Mouse (Mus musculus) stomach, embryonic 14.5 days (tissue): ENCODE results near the gene Mcrip2. TPM values are rescaled to one million over a fixed set of nuclear protein-coding genes. Genes with fewer than 3 reads are reported as not detected.

Experiments used
- ATAC-seq: fragments of 200-750 bp; cut with Nextera tagmentation; 2 replicates; pipeline ENCODE4 v1.8.0; 2017; ENCODE audit warnings: low read depth, moderate TSS enrichment; ENCODE audit not compliant: insufficient number of reproducible peaks, insufficient read depth, low FRiP score
- H3K27ac ChIP-seq: fragments of 300-500 bp; sonication (generic); 2 replicates; pipeline ENCODE4 v1.5.1; 2014; ENCODE audit warnings: mild to moderate bottlenecking, low read length, moderate library complexity, mixed read lengths
- H3K27me3 ChIP-seq: fragments of 300-500 bp; sonication (generic); 2 replicates; pipeline ENCODE4 v1.6.1; 2014; ENCODE audit warnings: low read length, control low read depth, mixed read lengths; ENCODE audit not compliant: control insufficient read depth, insufficient read depth
- H3K36me3 ChIP-seq: fragments of 300-500 bp; sonication (generic); 2 replicates; pipeline ENCODE4 v1.6.1; 2014; ENCODE audit warnings: mild to moderate bottlenecking, control low read depth, low read length, moderate library complexity, mixed read lengths; ENCODE audit not compliant: control insufficient read depth, insufficient read depth
- H3K4me1 ChIP-seq: fragments of 300-500 bp; sonication (generic); 2 replicates; pipeline ENCODE4 v1.6.1; 2014; ENCODE audit warnings: low read length, control low read depth, mixed read lengths; ENCODE audit not compliant: control insufficient read depth, insufficient read depth
- H3K4me2 ChIP-seq: fragments of 300-500 bp; sonication (generic); replicated peaks from 2 replicates; pipeline ENCODE4 v1.6.1; 2014; ENCODE audit warnings: low read depth, low read length, control low read depth
- H3K4me3 ChIP-seq: fragments of 300-500 bp; sonication (generic); 2 replicates; pipeline ENCODE4 v1.5.1; 2014; ENCODE audit warnings: low read depth, low read length, control low read depth
- H3K9ac ChIP-seq: fragments of 300-500 bp; sonication (generic); replicated peaks from 2 replicates; pipeline ENCODE4 v1.6.1; 2014; ENCODE audit warnings: low read depth, mild to moderate bottlenecking, control low read depth, low read length, moderate library complexity, mixed read lengths
- H3K9me3 ChIP-seq: fragments of 300-500 bp; sonication (generic); 2 replicates; pipeline ENCODE4 v1.6.1; 2016; ENCODE audit warnings: low read depth, low read length, control low read depth; ENCODE audit not compliant: control insufficient read depth
- WGBS: fragments of 180-500 bp; shearing (Covaris S2); extraction: QIAGEN DNeasy Blood & Tissue Kit; methylation state at CpG from one replicate; pipeline ENCODE4 v1.1.7; 2014; 5-methylcytosine and 5-hydroxymethylcytosine counted together
- polyA plus RNA-seq: library from polyadenylated mRNA; unstranded; fragments of >200 nt; fragmentation: Nextera tagmentation; extraction: Ambion mirVana; gene quantifications from 2 replicates; pipeline ENCODE4 v1.2.1, GENCODE M21; 2014

The Mcrip2 gene
- polyA plus RNA-seq, 1 experiment from 2014 or later = 23.3 TPM

- H3K4me3 ChIP-seq = no peak overlapping the region
- no peaks in the 10 kb centered on the region for H3K27me3 ChIP-seq
- WGBS = 89% methylated on average over 19 of the region's 19 CpGs
- no peak for ATAC-seq
- H3K27ac ChIP-seq = no peak overlapping the region
- H3K4me1 ChIP-seq = peaks cover 9% of the 10 kb centered on the region; the same call in 1 of the 2 replicates
- no peak overlapping the region for H3K9ac ChIP-seq
- peaks cover 30% of the 10 kb centered on the region for H3K36me3 ChIP-seq
- no peaks in the 10 kb centered on the region for H3K9me3 ChIP-seq
- no peak overlapping the region for H3K4me2 ChIP-seq
Observed at GRCm38 (mm10) chr17:25878611-25879180, 10.1 kb upstream of the Mcrip2 start.

DNA sequence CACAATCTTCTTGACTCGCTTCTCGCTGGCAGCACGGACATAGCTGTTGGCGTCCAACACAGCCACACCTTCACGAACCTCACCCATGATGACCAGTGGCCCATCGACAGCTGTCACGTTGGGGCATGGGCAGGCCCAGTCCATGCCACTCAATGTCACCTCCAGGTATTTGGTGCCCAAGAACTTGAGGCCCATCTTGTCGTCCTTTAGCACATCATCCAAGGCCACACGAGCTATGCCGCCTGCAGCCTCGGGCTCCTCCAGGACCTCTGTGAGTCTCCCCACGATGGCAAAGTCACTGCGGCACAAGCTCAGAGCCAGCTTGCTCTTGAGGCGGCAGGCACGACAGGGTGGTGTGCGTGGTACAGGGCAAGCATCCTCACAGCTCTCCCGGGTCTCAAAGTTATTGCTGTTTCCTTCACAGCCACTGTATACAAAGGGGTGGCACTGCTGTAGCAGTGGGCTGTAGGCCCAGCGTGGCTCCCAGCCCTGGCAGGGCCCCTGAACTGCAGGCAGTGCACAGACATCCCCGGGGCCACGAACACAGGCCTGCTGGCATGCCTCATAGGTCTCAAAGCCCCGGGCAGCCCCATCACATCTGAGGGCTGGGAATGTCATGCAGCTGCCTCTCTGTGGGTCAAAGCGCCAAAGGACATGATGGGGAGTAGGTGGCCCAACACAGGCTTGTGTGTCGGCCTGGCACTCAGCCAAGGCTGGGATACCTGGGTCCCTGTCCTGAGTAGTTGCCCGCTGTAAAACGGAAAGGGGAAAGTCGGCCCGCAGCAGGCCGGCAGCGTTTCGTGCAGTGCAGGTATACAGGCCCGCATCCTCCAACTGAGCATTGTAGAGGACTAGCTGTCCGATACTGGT is 9.4 kb upstream of the Mcrip2 start:
- no peak overlapping the region for H3K4me2 ChIP-seq
- H3K27ac ChIP-seq = no peak overlapping the region
- peaks cover 9% of the 10 kb centered on the region; the same call in 1 of the 2 replicates for H3K4me1 ChIP-seq
- ATAC-seq = no peak
- WGBS = 94% methylated on average over 32 of the region's 32 CpGs
- no peaks in the 10 kb centered on the region for H3K9me3 ChIP-seq
- no peaks in the 10 kb centered on the region for H3K27me3 ChIP-seq
- no peak overlapping the region for H3K4me3 ChIP-seq
- peaks cover 24% of the 10 kb centered on the region for H3K36me3 ChIP-seq
- no peak overlapping the region for H3K9ac ChIP-seq

DNA sequence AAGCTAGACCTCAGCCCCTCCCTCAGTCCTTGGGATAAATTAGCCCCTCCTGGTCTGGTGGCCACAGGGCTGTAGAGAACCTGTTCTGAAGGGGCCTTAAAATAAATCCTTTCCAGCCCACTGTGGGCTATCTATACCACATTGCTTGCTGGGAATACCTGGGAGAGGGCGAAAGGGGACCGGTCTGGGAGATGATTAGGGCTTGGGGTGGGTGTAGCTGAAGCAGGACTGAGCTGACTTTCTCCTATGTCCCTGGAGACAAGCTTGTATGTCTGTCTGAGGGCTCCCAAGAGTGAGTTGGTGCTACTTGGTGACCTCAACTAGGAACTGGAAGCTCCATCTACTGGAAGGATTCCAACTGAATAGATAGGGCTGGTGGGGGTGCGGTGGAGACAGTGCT is 8.5 kb upstream of the Mcrip2 start:
- no peak overlapping the region for H3K4me2 ChIP-seq
- H3K9ac ChIP-seq = no peak overlapping the region
- peaks cover 19% of the 10 kb centered on the region for H3K36me3 ChIP-seq
- H3K4me1 ChIP-seq = peaks cover 9% of the 10 kb centered on the region; the same call in 1 of the 2 replicates
- H3K4me3 ChIP-seq = no peak overlapping the region
- no peaks in the 10 kb centered on the region for H3K27me3 ChIP-seq
- ATAC-seq = no peak
- no peaks in the 10 kb centered on the region for H3K9me3 ChIP-seq
- WGBS = 92% methylated on average over 3 of the region's 3 CpGs
- no peak overlapping the region for H3K27ac ChIP-seq

DNA sequence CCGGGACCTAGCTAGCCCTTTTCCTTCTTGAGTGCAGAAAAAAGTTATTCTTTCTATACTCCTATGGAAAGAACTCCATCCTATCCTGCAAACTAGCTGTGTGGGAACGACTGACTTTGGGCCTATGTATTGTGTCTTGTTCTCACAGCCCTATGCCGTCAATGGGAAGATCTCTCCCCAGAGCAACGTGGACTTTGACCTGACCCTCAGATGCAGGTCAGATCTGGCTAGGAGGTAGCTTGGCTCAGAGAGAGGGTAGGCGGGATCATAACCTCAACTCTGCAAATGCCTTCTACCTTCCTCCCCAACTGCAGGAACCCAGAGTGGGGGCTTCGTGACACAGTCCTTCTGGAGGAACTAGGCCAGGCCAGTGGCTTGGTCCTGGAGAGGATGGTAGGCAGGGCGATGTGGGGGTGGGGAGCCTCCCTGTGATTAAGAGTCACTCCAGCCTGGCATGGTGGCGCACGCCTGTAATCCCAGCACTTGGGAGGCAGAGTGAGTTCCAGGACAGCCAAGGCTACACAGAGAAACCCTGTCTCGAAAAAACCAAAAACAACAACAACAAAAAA is 7.9 kb upstream of the Mcrip2 start:
- Histone ChIP-seq H3K4me1 (peaks cover 9% of the 10 kb centered on the region; the same call in 1 of the 2 replicates), H3K9me3 (no peaks in the 10 kb centered on the region), H3K4me2 (peak overlapping the region; percentile 91), H3K36me3 (peaks cover 16% of the 10 kb centered on the region), H3K27ac (no peak overlapping the region; the same call in 1 of the 2 replicates), H3K4me3 (peak overlapping the region; percentile 70), H3K9ac (0 out of 2 replicates have a peak overlapping the region, but pooled peaks have one; percentile 37), H3K27me3 (no peaks in the 10 kb centered on the region)
- ATAC-seq = no peak
- WGBS = 61% methylated on average over 10 of the region's 10 CpGs

DNA sequence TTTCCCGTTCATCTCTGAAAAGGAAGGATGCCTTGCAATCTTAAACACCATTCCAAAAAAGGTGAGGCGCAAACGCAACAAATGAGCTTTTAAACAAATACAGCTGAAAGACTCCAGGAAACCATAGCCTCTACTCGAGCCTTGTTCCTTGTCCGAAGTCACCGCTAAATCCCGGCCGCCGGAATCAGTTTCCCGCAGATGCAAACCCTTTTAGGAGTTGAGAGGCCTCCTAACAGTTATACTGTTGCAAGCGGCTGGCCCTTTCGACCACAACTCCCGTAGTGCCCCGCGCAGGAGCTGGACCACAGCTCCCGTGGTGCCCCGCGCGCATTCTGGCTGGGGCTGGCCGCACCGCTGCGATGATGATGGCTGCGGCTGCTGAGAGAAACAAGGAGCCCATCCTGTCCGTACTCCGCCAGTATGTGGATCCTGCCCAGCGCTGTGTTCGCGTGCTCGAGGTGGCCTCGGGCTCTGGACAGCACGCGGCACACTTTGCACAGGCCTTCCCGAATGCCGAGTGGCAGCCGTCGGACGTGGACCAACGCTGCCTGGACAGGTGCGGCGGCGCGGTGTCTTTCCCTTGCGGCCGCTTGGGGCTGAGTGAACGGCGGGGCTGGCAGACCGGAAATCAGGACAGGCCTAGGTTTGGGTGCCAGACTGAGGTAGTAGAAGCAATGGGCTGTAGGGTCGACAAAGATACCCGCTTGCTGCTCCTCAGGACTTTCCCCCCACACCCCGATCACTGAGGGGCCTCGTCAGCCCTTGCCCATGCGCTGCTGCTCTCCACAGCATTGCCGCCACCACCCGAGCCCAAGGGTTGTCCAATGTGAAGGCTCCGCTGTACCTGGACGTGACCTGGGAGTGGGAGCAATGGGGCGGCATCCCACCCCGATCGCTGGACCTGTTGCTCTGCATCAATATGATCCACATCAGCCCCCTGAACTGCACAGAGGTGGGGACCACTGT is 6.9 kb upstream of the Mcrip2 start:
- H3K27me3 ChIP-seq = no peaks in the 10 kb centered on the region
- WGBS = 1% methylated on average over 59 of the region's 59 CpGs
- no peaks in the 10 kb centered on the region for H3K9me3 ChIP-seq
- H3K4me2 ChIP-seq = peak overlapping the region; percentile 91
- peak overlapping the region; percentile 94 for H3K27ac ChIP-seq
- ATAC-seq = peak; percentile 94
- H3K4me3 ChIP-seq = peak overlapping the region; percentile 70
- peak overlapping the region; percentile 37 for H3K9ac ChIP-seq
- H3K36me3 ChIP-seq = peaks cover 13% of the 10 kb centered on the region
- H3K4me1 ChIP-seq = peaks cover 9% of the 10 kb centered on the region; the same call in 1 of the 2 replicates

DNA sequence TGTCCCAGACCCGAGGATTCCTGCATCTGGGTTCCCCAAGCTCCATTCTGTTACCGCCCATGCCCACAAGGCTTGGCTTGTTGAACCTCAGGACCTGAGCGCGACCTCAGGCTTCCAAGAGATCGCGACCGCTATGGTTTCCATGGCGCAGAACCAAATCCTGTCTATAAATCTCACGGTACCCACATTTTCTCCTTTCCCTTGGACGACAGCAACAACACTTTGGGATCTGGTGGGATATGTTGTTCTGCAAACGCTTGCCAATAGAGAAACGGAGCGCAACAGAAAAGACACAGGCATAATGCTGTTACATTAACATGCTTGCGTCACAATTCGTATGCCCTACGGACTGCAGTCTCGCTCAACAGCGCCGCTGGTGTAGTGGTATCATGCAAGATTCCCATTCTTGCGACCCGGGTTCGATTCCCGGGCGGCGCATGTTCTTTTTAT is 6.2 kb upstream of the Mcrip2 start, which contains the start of gene Mettl26:
Gene Mettl26, plus strand, starts transcription at position 354 of the 450 bp plus-strand sequence.
- Histone ChIP-seq H3K27me3 (no peaks in the 10 kb centered on the region), H3K9me3 (no peaks in the 10 kb centered on the region), H3K4me1 (peaks cover 9% of the 10 kb centered on the region; the same call in 1 of the 2 replicates), H3K9ac (peak within 1 kb of the TSS; percentile 37), H3K4me2 (peak within 1 kb of the TSS; percentile 91), H3K36me3 (peaks cover 13% of the 10 kb centered on the region), H3K27ac (peak within 1 kb of the TSS; percentile 94), H3K4me3 (peak within 1 kb of the TSS; percentile 70)
- under 1% methylated on average over 25 of the region's 25 CpGs for WGBS
- peak; percentile 70; the same call in 1 of the 2 replicates for ATAC-seq

DNA sequence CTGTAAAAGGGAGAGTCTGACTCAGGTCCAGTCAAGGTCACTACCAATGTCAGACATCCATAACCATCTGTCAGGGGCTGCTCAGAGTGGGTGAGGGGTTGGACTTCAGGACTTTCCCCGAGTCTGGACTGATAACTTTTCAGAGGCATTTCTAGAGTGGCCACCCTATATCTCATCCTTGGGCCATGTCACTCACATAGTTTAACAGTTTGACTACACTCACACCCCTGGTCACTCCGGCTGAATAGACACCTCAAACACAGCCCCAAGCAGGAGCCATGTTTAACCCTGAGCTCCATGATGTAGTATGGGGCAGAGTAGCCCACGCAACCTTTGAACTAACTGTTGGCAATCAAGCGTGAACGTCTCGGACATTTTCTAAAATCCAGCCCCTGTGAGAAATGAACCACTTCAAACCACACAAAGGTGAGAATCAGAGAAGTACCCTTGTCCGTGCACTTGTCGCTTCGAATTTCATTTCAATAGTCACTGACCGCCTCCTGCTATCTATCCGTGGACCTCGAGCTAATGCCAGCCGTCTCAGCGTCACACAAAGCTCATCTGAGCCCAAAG is 5.7 kb upstream of the Mcrip2 start:
- H3K4me3 ChIP-seq = peak overlapping the region; percentile 70
- H3K4me2 ChIP-seq = peak overlapping the region; percentile 91
- no peaks in the 10 kb centered on the region for H3K27me3 ChIP-seq
- 5% methylated on average over 14 of the region's 14 CpGs for WGBS
- no peaks in the 10 kb centered on the region for H3K9me3 ChIP-seq
- peak overlapping the region; percentile 94 for H3K27ac ChIP-seq
- H3K4me1 ChIP-seq = peaks cover 9% of the 10 kb centered on the region; the same call in 1 of the 2 replicates
- peaks cover 13% of the 10 kb centered on the region for H3K36me3 ChIP-seq
- peak overlapping the region; percentile 33; the same call in 1 of the 2 replicates for H3K9ac ChIP-seq
- ATAC-seq = no peak
